Mouse (Mus musculus): ENCODE data around the gene Ppp2r5d.

Gene Ppp2r5d

DNA sequence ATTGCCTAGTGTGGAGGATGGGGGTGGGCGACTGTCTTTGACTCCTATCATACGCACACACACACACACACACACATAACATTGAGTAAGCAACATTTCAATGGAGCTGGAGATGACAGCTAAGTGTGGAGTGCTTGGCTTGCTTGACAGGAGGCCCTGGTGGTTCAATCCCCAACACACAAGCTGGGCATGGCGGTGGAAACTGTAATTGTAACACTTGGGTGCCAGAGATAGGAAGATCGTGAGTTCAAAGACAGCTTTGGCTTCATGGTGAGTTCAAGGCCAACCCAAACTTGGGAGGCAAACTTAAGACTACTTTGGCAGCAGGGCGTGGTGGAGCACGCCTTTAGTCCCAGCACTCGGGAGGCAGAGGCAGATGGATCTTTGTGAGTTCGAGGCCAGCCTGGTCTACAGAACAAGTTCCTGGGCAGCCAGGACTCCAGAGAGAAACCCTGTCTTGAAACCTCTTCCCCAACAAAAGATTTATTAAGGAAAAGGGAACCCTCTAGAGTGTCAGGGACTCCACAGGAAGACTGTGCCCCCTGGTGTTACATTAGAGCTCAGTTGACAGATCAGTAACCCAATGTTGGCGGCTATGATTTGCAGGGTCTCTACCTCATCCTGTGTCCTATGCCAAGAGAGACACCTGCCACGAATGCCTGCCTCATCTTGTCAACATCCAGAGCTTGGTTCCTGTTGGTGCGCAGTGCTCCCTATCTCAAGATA, 10.0 kb upstream of the Ppp2r5d start:
- peak; percentile 51 to 63 for DNase-seq

- DNase-seq: no peak
Observed at GRCm38 (mm10) chr17:46713849-46714248, 8.9 kb upstream of the Ppp2r5d start.

- no peak for DNase-seq
Observed at GRCm38 (mm10) chr17:46712442-46712841, 7.5 kb upstream of the Ppp2r5d start.

DNA sequence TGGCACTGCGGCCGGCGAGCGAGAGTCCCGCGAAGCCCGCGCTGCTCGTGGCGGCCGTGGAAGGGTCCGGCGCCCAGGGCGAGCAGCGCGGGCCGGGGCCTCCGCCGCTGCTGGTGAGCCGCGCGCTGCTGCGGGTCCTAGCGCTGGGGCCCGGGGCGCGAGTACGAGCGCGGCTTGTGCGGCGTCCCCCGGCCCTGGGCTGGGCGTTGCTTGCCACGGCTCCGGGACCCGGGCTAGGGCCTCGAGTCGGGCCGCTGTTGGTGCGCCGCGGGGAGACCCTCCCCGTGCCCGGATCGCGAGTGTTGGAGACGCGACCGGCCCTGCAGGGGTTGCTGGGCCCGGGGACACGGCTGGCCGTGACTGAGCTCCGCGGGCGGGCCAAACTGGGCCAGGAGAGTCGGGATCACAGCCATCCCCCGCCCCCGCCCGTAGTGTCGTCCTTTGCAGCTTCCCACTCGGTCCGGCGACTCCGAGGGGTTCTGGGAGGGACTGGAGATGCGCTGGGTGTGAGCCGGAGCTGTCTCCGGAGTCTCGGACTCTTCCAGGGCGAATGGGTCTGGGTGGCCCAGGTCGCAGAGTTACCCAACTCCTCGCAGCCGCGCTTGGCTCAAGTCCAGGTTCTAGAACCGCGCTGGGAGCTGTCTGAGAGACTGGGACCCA, 6.8 kb upstream of the Ppp2r5d start:
- peak; percentile 63 to 70 for DNase-seq

DNA sequence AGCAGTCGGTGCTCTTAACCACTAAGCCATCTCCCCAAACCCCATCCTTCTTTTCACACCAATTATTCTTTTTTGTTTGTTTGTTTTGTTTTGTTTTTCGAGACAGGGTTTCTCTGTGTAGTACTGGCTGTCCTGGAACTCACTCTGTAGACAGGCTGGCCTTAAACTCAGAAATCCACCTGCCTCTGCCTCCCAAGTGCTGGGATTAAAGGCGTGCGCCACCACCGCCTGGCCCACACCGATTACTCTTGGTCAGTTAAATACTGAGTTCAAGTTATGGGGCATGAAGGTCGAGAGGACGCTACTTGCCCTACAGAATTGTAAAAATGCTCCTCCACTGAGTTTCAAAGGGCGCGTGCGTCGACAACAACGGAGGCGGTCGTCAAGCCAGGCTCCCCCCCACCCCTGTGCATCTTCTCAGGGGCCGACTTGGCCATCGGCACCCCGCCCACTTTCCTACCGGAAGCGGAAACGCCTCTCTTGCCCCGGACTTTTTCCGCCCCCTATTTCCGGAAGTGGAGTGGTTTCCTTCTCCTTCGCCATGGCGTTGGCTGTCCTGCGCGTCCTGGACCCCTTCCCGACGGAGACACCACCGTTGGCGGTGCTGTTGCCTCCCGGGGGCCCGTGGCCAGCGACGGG, 6.2 kb upstream of the Ppp2r5d start, which contains the start of gene Pex6:
Gene Pex6 (plus strand): TSS at position 505 of the 639 bp plus-strand sequence.
- peak; percentile 98 to 99 for DNase-seq

GRCm38 (mm10) chr17:46706375-46707089, 1.6 kb upstream of the Ppp2r5d start:
- DNase-seq: no peak

DNA sequence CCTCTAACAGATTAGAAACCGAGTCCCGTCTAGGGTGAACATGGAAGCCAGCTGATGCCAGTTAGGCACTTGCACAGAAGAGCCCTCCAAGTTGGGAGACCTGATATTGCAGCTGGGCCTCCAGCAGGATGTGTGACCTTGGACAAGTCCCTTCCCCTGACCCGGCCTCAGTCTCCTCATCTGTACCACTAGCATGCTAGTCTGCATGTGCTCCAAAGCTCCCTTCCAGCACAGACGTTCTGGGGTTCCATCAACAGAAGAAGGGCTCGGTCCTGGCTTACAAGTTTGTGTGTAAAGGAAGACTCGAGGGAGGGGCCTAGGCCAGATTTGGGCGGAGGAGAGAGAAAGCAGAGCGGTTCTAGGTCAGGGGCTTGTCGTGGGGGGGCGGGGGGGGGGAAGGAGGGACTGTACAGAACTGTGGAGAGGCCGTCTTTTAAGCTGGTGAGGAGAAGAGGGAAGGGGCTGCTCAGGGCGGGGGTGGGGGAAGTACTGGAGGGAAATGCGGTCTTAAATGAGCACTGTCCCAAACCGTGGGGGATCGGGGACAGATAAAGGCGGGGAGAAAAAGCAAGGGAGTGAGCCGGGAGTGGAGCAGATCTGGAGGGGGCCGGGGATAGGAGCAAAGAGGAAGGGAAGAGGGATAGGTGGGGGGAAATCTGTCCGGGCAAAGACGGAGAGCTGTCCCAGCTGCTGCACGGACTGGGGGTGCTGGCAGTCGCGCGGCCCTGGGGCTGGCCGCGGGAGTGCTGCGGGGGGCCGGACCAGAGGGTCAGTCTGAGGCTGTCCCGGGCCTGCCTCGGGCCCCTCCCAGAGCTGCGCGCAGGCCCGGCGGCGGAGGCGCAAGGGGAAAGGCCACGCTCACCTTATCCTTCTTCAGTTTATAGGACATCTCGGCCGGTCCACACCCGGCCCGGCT, 682 bp downstream of the Ppp2r5d start:
- no peak for DNase-seq

- no peak for DNase-seq
Observed at GRCm38 (mm10) chr17:46702506-46702905, 2.4 kb downstream of the Ppp2r5d start.

- DNase-seq: no peak
Observed at GRCm38 (mm10) chr17:46702100-46702499, 2.8 kb downstream of the Ppp2r5d start.

DNA sequence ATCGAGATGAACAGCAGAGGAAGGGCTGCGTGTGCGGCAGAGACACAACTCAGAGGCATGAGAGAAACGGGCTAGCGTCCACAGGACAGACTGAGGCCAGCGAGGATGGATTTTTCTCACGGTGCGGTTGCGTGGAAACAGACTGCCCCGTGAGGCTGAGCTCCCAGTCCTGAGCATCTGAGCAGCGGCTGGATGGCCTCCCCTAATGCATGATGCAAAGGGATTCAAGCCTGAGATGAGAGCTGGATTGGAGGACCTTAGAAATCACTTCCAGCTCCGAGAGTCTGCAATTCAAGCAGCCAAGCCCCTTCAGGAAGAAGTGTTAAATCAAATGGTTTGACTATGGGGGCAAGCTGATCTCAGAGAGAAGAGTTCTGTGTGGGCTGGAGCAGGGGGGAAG, 3.4 kb downstream of the Ppp2r5d start:
- no peak for DNase-seq

DNA sequence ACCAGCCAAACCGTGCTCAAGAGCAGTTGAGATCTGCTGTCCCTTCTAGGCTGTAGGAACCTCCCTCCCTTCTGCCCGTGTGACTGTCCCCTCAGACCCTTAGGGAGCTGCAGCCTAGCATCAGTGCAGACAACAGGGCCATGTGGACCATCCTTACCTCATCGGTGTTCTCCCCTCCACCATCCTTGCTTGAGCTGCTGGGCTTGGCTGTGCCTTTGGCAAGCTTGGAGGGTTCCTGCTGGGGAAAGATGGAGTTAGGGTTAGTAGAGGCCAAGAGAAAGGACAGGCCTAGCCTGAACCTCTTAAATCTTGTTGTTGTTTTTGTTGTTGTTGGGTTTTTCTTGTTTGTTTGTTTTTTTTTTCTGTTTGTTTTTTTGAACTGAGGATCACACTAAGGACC, 5.0 kb downstream of the Ppp2r5d start:
- DNase-seq: peak; percentile 78 to 82

- DNase-seq: no peak
Observed at GRCm38 (mm10) chr17:46699245-46699644, 5.7 kb downstream of the Ppp2r5d start.

DNA sequence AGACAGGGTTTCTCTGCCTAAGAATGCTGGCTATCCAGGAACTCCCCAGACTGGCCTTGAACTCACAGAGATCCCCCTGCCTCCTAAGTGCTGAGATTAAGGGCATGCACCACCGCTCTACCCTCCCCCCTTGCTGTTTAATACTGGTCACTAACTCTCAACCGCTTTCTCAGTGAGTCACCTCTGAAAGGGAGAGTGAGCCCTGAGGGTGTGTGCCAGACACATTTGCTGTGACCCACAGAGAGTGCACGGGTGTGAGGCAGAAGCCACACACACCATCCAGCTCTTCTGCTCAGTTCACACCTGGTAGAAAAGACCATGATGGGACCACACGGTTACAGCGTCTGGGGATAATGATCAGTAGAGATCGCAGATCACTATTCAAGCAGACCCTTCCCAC, 6.4 kb downstream of the Ppp2r5d start:
- DNase-seq: no peak

GRCm38 (mm10) chr17:46694517-46695063, 10.3 kb downstream of the Ppp2r5d start:
- no peak for DNase-seq

DNA sequence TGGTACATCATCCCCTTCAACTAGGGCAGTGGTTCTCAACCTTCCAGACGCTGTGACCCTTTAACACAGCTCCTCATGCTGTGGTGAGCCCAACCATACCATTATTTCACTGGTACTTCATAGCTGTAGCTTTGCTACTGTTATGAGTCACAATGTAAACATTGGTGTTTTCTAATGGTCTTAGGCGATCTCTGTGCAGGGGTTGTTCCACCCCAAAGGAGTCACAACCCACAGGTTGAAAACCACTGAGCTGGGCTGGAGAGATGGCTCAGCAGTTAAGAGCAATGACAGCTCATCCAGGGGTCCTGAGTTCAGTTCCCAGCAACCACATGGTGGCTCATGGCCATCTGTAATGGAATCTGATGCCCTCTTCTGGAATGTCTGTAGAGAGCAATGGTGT, 13.5 kb downstream of the Ppp2r5d start:
- no peak for DNase-seq

DNA sequence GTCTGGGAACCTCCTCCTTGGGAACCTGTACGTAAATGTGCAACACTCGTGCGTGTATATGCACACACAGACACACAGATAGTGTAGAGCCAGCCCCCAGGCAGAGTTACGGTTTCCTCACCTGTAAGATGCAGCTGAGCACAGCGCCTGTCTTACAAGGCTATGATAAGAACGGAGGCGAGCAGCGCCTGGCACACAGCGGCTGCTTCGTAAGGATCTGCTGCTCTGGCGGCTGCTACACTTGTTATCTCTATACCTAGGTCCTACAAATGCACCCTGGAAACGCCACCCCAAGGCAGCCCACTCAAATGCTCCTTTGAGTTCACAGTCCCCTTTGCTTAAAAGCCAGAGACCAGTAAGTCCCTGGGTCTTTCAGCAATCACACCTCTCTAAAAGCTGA, 14.2 kb downstream of the Ppp2r5d start:
- DNase-seq: no peak

GRCm38 (mm10) chr17:46685913-46686312, 19.0 kb downstream of the Ppp2r5d start:
- DNase-seq: no peak

DNA sequence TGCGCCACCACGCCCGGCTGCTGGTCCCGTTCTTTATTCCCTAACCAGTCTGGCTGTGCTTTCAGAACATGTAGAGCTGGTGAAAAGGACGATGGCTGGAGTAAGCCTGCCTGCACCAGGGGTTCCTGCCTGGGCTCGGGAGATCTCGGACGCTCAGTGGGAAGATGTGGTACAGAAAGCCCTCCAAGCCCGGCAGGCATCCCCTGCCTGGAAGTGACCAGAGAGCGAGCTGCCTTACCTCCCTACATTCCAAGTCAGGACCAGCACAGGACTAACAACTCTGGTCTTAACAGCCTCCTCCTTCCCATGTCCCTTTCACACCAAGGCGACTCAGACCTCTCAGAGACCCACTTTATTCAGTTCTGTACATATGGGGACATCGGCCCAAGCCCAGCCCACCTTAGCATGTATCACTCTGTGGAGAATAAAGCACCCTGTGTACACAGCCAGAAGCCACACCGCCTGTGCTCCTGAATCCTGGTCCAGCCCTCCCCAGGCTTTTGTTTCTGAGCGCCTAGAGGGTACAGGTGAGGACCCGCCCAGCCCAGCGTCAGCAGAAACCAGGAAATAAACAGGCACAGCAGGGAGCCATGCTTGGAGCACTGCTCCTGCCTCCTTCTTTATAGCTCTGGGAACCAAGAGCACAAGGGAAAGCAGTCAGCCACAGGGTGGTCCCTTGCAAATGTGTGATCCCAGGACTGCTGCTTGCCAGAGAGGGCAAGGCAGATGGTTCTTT, 22.1 kb downstream of the Ppp2r5d start:
- DNase-seq: no peak

GRCm38 (mm10) chr17:46681466-46682118, 23.3 kb downstream of the Ppp2r5d start:
- peak in 1 of 2 experiments; percentile 47 for DNase-seq

DNA sequence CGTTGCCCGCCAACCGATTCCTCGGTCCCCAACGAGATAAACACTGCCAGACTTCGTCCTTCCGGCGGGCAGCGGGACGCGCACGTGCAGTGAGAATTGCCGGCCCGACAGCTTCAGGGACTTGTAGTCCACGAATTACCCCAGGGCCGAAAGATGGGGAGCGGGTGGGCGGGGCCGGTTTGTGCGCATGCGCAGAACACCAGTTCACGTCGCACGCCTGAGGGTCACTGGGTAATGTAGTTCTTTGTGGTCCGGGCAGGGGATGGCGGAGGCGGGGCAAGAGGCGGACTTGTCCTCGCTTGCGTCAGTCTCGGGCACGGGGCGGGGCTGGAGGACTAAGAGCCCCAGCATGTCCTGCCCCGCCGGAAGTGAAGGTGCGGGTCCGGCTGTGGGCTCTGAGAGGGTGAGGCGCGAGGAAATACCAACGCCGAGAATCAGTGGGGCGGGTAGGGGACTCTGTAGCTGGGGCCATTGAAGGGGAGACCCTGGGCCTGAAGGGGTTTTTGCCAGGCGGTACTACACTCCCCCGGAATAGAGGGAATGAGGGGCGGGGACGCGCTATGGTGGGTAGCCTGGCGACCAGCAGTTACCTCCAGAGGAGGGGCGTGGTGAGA, 24.0 kb downstream of the Ppp2r5d start, which contains the start of gene Klhdc3:
Gene Klhdc3 (minus strand): TSS at position 155 of the 614 bp plus-strand sequence.
- peak; percentile 99 to 100 for DNase-seq
